Mouse (Mus musculus) CH12.LX (cell line): ENCODE measurements at regions not wholly inside any gene's neighbourhood (a gene's known extent, or its start where the extent isn't known, plus 50 kb on each side); places are given as distances from the start of the nearest gene placed in this dataset.

Experiments
- BHLHE40 ChIP-seq: IDR thresholded peaks from 2 replicates; pipeline ENCODE4 v1.6.1; 2011; ENCODE audit warnings: mild to moderate bottlenecking, low read depth, low read length, improper control_type of control experiment
- CHD1 ChIP-seq: IDR thresholded peaks from 2 replicates; pipeline ENCODE4 v1.6.1; 2012; ENCODE audit warnings: low read depth, low read length, improper control_type of control experiment, inconsistent platforms
- CTCF ChIP-seq, 2 experiments: IDR thresholded peaks in 1 of 2; conservative IDR thresholded peaks in 1 of 2; 2 replicates each; pipeline ENCODE4 v1.5.1; 2011 to 2012; ENCODE audit warnings: low read depth in 2 of 2, low read length in 2 of 2, improper control_type of control experiment in 1 of 2, inconsistent platforms in 1 of 2, mild to moderate bottlenecking in 1 of 2, moderate library complexity in 1 of 2
- EP300 ChIP-seq: IDR thresholded peaks from 2 replicates; pipeline ENCODE4 v1.6.1; 2011; ENCODE audit warnings: low read length, improper control_type of control experiment
- IRF4 ChIP-seq: IDR thresholded peaks from 2 replicates; pipeline ENCODE4 v1.6.1; 2014; ENCODE audit warnings: low read depth, mild to moderate bottlenecking, inconsistent platforms, low read length, improper control_type of control experiment
- MAX ChIP-seq: IDR thresholded peaks from 2 replicates; pipeline ENCODE4 v1.6.1; 2011; ENCODE audit warnings: low read length, improper control_type of control experiment
- MEF2A ChIP-seq: IDR thresholded peaks from 2 replicates; pipeline ENCODE4 v1.6.1; 2014; ENCODE audit warnings: low read depth, mild to moderate bottlenecking, inconsistent platforms, low read length, improper control_type of control experiment, borderline replicate concordance
- MXI1 ChIP-seq: IDR thresholded peaks from 2 replicates; pipeline ENCODE4 v1.6.1; 2011; ENCODE audit warnings: mild to moderate bottlenecking, low read depth, low read length, improper control_type of control experiment
- POLR2A ChIP-seq: IDR thresholded peaks from 2 replicates; pipeline ENCODE4 v1.6.1; 2011; ENCODE audit warnings: low read depth, mild to moderate bottlenecking, improper control_type of control experiment, low read length
- UBTF ChIP-seq: IDR thresholded peaks from 2 replicates; pipeline ENCODE4 v1.6.1; 2012; ENCODE audit warnings: low read depth, mild to moderate bottlenecking, inconsistent platforms, low read length, improper control_type of control experiment, moderate library complexity
- USF2 ChIP-seq: conservative IDR thresholded peaks from 2 replicates; pipeline ENCODE4 v1.6.1; 2011; ENCODE audit warnings: low read depth, low read length, improper control_type of control experiment
- ZC3H11A ChIP-seq: IDR thresholded peaks from 2 replicates; pipeline ENCODE4 v1.6.1; 2012; ENCODE audit warnings: low read depth, mild to moderate bottlenecking, inconsistent platforms, low read length, improper control_type of control experiment

GRCm38 (mm10) chr10:92510677-92511076 is 211.5 kb downstream of the Nedd1 start:
- TF ChIP-seq CTCF (conservative IDR thresholded peaks at IDR 0.05 in 1 of 2, IDR thresholded peaks at IDR 0.05 in 1 of 2; ENCODE audit: low read depth in 2 of 2, low read length in 2 of 2) (no peak), POLR2A (no peak), CHD1 (no peak), BHLHE40 (no peak), MXI1 (no peak), USF2 (no peak), IRF4 (no peak), EP300 (no peak), MAX (no peak), ZC3H11A (no peak), MEF2A (no peak), UBTF (no peak)
